Mouse (Mus musculus): ENCODE measurements at regions not wholly inside any gene's neighbourhood (a gene's known extent, or its start where the extent isn't known, plus 50 kb on each side); places are given as distances from the start of the nearest gene placed in this dataset.

GRCm38 (mm10) chr1:155483693-155484092, 66.5 kb upstream of the Xpr1 start:
- 79% methylated on average over 7 of the region's 7 CpGs for WGBS
- DNase-seq (ENCODE audit: low spot score), result no peak

DNA sequence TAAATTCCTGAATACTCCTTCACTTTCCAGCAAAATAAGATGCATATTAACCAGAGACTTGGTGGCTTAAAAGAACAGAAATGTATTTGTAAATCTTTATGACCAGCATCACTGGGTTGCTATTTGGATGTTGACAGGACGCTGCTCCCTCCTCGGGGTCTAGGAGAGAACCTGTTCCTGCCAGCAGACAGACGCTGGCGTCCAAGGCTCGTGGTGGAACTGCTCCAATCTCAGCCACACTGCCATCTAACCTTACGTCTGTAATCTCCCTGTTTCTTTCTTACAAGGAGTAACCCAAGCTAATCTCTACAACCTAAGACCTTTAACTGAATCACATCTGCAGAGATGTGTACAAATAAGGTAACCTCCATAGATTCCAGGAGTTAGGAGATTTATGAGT, 70.1 kb upstream of the Acbd6 start:
- H3K4me3 ChIP-seq (ENCODE audit: low read depth, low read length), result no peak overlapping the region
- H3K4me1 ChIP-seq (ENCODE audit: insufficient read depth, low read length), result peaks cover 7% of the 10 kb centered on the region; the same call in 1 of the 2 replicates
- H3K27ac ChIP-seq (ENCODE audit: low read depth, low read length), result no peak overlapping the region
- no peaks in the 10 kb centered on the region for H3K27me3 ChIP-seq (ENCODE audit: insufficient read depth, low read length)
- no peak for TF ChIP-seq CTCF (IDR thresholded peaks at IDR 0.05)
- no peak for ATAC-seq (ENCODE audit: low FRiP score)
- WGBS, result 89% methylated on average over 6 of the region's 6 CpGs
- DNase-seq (ENCODE audit: low spot score), result no peak
- H3K9ac ChIP-seq (replicated peaks; ENCODE audit: low read length, poor library complexity, severe bottlenecking), result no peak overlapping the region
- no peaks in the 10 kb centered on the region for H3K9me3 ChIP-seq (ENCODE audit: low read length)
- H3K4me2 ChIP-seq (ENCODE audit: low read depth, low read length, poor library complexity, severe bottlenecking), result no peak overlapping the region
- H3K36me3 ChIP-seq (ENCODE audit: insufficient read depth, low read length), result no peaks in the 10 kb centered on the region

More at GRCm38 (mm10) chr1:155483693-155484092, 66.5 kb upstream of the Xpr1 start:
- H3K9ac ChIP-seq (replicated peaks; ENCODE audit: low read length, poor library complexity, severe bottlenecking), result no peak overlapping the region
- no peaks in the 10 kb centered on the region for H3K4me1 ChIP-seq (ENCODE audit: insufficient read depth, low read length)
- no peaks in the 10 kb centered on the region for H3K9me3 ChIP-seq (ENCODE audit: low read length)
- no peak overlapping the region for H3K4me3 ChIP-seq (ENCODE audit: low read depth, low read length)
- H3K4me2 ChIP-seq (ENCODE audit: low read depth, low read length, poor library complexity, severe bottlenecking), result no peak overlapping the region
- no peaks in the 10 kb centered on the region for H3K36me3 ChIP-seq (ENCODE audit: insufficient read depth, low read length)
- H3K27ac ChIP-seq (ENCODE audit: low read depth, low read length), result no peak overlapping the region
- no peak for ATAC-seq (ENCODE audit: low FRiP score)
- no peak for TF ChIP-seq CTCF (IDR thresholded peaks at IDR 0.05)
- H3K27me3 ChIP-seq (ENCODE audit: insufficient read depth, low read length), result no peaks in the 10 kb centered on the region

DNA sequence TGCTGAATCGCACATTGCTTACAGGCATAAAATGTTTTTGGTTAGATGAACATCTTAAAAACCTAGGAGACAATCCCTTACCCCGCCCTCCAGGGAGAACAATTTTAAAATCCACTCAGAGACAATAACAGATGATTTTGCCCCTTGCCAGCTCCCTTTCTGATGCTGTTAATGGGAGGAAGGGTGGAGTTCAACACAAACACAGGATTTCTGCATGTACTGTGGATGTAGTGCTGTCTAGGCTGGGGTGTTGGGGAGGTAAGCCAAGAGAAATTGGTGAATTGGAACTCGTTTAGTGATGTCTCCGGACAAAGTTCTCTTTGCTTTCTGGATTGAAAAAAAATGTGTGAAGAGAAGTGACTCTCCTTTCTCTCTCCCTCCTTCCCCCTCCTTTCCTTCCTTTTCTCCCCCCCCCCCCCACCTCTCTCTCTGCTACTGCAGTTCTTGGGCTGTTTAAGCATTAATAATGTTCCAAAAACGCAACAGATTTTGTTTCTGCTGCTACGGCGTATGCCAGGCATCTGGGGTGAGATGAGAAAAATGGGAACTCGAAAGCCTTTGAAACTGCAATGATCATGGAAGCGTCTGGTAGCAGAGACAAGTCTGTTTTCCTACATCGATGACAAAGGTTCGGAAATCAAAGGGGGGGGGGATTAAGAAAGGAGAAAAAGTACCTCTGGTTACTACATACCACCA, 68.8 kb upstream of the Acbd6 start:
- Histone ChIP-seq H3K36me3 (ENCODE audit: insufficient read depth, low read length) (no peaks in the 10 kb centered on the region), H3K27ac (ENCODE audit: low read depth, low read length) (0 out of 2 replicates have a peak overlapping the region, but pooled peaks have one; percentile 59), H3K4me2 (ENCODE audit: low read depth, low read length, poor library complexity, severe bottlenecking) (no peak overlapping the region), H3K9me3 (ENCODE audit: low read length) (no peaks in the 10 kb centered on the region), H3K4me3 (ENCODE audit: low read depth, low read length) (no peak overlapping the region), H3K27me3 (ENCODE audit: insufficient read depth, low read length) (no peaks in the 10 kb centered on the region), H3K4me1 (ENCODE audit: insufficient read depth, low read length) (peaks cover 7% of the 10 kb centered on the region; the same call in 1 of the 2 replicates), H3K9ac (replicated peaks; ENCODE audit: low read length, poor library complexity, severe bottlenecking) (no peak overlapping the region)
- 61% methylated on average over 11 of the region's 11 CpGs for WGBS
- DNase-seq (ENCODE audit: low spot score) (no peak), ATAC-seq (ENCODE audit: low FRiP score) (no peak)
- TF ChIP-seq CTCF (IDR thresholded peaks at IDR 0.05), result no peak

- no peaks in the 10 kb centered on the region for H3K9me3 ChIP-seq (ENCODE audit: low read length)
- no peak overlapping the region for H3K4me2 ChIP-seq (ENCODE audit: low read depth, low read length, poor library complexity, severe bottlenecking)
- no peak overlapping the region for H3K4me3 ChIP-seq (ENCODE audit: low read depth, low read length)
- DNase-seq (ENCODE audit: low spot score), result no peak
- H3K36me3 ChIP-seq (ENCODE audit: insufficient read depth, low read length), result no peaks in the 10 kb centered on the region
- H3K27ac ChIP-seq (ENCODE audit: low read depth, low read length), result no peak overlapping the region
- peaks cover 7% of the 10 kb centered on the region; the same call in 1 of the 2 replicates for H3K4me1 ChIP-seq (ENCODE audit: insufficient read depth, low read length)
- ATAC-seq (ENCODE audit: low FRiP score), result no peak
- TF ChIP-seq CTCF (IDR thresholded peaks at IDR 0.05), result no peak
- WGBS, result 70% methylated on average over 7 of the region's 7 CpGs
- no peak overlapping the region for H3K9ac ChIP-seq (replicated peaks; ENCODE audit: low read length, poor library complexity, severe bottlenecking)
- H3K27me3 ChIP-seq (ENCODE audit: insufficient read depth, low read length), result no peaks in the 10 kb centered on the region
These were observed 67.8 kb upstream of the Acbd6 start for GRCm38 (mm10) chr1:155490131-155490530.

DNA sequence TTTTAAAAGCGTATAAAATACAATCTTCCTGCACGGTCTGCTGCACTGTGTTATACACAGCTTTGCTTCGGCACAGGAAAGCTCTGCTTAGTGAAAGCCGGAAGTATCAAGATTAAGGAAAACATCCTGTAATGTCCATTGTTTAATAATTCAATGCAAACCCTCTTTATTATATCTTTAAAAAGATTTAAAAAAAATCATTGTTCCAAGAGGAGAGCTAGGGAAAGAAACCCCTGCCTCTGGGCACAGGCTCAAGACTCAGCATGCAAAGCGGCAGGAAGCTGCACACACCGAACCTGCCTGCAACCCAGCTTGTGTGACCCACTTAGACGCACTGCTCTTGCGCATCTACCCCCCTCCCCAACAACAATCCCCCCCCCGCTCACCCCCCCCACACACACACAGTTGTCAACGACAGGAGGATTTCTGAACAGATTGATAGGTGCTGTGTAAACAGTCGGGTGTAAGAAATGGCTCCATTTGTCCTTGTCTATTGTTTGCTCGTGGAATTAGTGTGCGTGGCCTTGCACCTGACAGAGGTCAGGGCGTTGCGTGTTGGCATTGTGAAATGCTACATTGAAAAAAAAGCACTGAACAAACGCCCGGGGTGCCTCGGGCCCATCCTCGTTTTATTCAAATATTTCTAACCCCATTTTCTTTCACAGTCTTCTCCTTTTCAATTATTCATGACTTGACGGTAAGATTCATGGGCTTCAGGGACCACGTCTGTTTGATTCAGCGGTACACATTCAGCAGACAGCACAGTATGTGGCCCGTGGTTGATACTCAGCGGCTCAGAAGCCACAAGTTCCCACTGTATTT, 66.5 kb upstream of the Acbd6 start:
- Histone ChIP-seq H3K36me3 (ENCODE audit: insufficient read depth, low read length) (no peaks in the 10 kb centered on the region), H3K9me3 (ENCODE audit: low read length) (no peaks in the 10 kb centered on the region), H3K4me1 (ENCODE audit: insufficient read depth, low read length) (peaks cover 7% of the 10 kb centered on the region; the same call in 1 of the 2 replicates), H3K4me2 (ENCODE audit: low read depth, low read length, poor library complexity, severe bottlenecking) (peak overlapping the region; percentile 42), H3K4me3 (ENCODE audit: low read depth, low read length) (0 out of 2 replicates have a peak overlapping the region, but pooled peaks have one; percentile 6), H3K27me3 (ENCODE audit: insufficient read depth, low read length) (no peaks in the 10 kb centered on the region), H3K27ac (ENCODE audit: low read depth, low read length) (peak overlapping the region; percentile 43; the same call in 1 of the 2 replicates), H3K9ac (replicated peaks; ENCODE audit: low read length, poor library complexity, severe bottlenecking) (0 out of 2 replicates have a peak overlapping the region, but pooled peaks have one; percentile 33)
- peak; percentile 80 for ATAC-seq (ENCODE audit: low FRiP score)
- WGBS, result 5% methylated on average over 24 of the region's 24 CpGs
- no peak for TF ChIP-seq CTCF (IDR thresholded peaks at IDR 0.05)
- peak; percentile 59 for DNase-seq (ENCODE audit: low spot score)

DNA sequence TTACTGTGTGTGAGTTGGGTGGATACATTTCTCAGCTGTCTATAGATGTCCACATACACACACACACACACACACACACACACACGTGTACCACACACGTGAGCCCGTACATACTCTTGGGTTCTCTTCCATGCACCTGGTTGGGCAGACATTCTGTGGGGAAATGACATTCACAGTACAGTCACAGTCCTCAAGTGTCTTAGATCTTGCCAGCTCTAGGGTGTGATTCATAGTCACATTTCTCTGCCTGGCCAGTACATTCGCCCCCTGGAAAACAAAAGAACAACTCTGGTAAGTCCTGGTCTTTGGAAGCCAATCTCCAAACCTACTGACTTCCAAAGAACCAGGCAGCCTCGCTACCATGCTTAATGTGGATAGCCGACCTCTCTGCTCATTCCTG, 64.6 kb upstream of the Acbd6 start:
- Histone ChIP-seq H3K9ac (replicated peaks; ENCODE audit: low read length, poor library complexity, severe bottlenecking) (no peak overlapping the region), H3K4me1 (ENCODE audit: insufficient read depth, low read length) (peaks cover 7% of the 10 kb centered on the region; the same call in 1 of the 2 replicates), H3K4me3 (ENCODE audit: low read depth, low read length) (no peak overlapping the region), H3K36me3 (ENCODE audit: insufficient read depth, low read length) (no peaks in the 10 kb centered on the region), H3K27me3 (ENCODE audit: insufficient read depth, low read length) (no peaks in the 10 kb centered on the region), H3K9me3 (ENCODE audit: low read length) (no peaks in the 10 kb centered on the region), H3K27ac (ENCODE audit: low read depth, low read length) (no peak overlapping the region), H3K4me2 (ENCODE audit: low read depth, low read length, poor library complexity, severe bottlenecking) (no peak overlapping the region)
- no peak for TF ChIP-seq CTCF (IDR thresholded peaks at IDR 0.05)
- ATAC-seq (ENCODE audit: low FRiP score), result no peak
- no peak for DNase-seq (ENCODE audit: low spot score)
- WGBS, result 92% methylated on average over 6 of the region's 6 CpGs

Data from midbrain, postnatal 0 days (tissue).